Mouse (Mus musculus) c-Kit-positive CD71-positive TER-119-positive erythroid progenitor cells, embryonic 14.5 days (primary cell): ENCODE measurements around the gene Gp1bb.

ENCODE experiments used
- DNase-seq: peaks from one replicate; pipeline ENCODE4 v3.0.0-alpha.2; 2013; ENCODE audit warnings: low spot score

Gene Gp1bb

GRCm38 (mm10) chr16:18628206-18628947, 6.2 kb upstream of the Gp1bb start:
- no peak for DNase-seq

GRCm38 (mm10) chr16:18627163-18627562, 5.0 kb upstream of the Gp1bb start:
- no peak for DNase-seq

DNA sequence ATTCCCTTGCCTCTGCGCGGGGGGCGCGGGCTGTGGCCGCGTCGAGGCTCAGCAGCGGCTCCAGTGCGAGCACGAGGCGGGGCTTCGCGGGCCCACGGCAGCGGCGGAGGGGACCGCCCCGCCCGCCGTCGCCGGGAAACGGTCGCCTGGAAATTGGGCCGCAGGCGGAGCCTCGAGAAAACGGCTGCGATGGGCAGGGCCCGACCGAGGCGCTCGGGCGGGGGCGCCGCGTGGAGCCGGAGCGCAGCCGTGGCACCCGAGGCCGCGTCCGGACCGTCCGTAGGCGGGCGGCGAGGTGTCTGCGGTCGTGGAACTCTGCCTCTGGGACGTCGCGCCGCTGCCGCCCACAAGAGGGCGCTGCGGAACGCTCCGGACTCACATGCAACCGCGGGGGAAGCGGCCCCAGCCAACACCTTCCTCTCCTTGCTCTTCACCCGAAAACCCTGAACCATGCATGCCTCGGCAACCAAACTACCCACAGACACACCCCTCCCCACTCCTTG, 4.2 kb upstream of the Gp1bb start, which contains the start of gene Gm49601:
TSS of gene Gm49601 (minus strand) at position 52 of the 503 bp plus-strand sequence.
- peak; percentile 58 for DNase-seq

GRCm38 (mm10) chr16:18625791-18626311, 3.6 kb upstream of the Gp1bb start:
- DNase-seq = no peak

DNA sequence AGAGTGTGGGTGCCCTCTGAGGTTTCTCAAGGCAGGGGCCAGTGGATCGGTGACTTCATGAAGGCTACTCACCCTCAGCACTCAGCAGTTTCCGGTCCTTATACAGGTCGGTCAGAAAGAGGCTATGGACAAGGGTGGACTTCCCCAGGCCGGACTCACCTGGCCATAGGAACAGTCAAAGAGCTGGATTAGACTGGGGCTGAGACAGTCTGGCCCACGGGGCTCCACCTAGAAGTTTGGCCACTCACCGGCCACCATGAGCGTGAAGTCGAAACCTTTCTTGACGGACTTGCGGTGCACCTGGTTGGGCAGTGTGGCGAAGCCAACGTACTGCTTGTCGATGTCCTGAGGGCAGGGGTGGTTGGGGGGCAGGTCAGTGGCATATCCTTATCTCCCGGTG, 2.9 kb upstream of the Gp1bb start:
- no peak for DNase-seq

GRCm38 (mm10) chr16:18624641-18625040, 2.4 kb upstream of the Gp1bb start:
- no peak for DNase-seq

- no peak for DNase-seq
Measured at GRCm38 (mm10) chr16:18623751-18624540, 1.7 kb upstream of the Gp1bb start.

GRCm38 (mm10) chr16:18622916-18623750, 930 bp upstream of the Gp1bb start:
- DNase-seq = no peak

GRCm38 (mm10) chr16:18621362-18622001, 721 bp downstream of the Gp1bb start:
- no peak for DNase-seq

DNA sequence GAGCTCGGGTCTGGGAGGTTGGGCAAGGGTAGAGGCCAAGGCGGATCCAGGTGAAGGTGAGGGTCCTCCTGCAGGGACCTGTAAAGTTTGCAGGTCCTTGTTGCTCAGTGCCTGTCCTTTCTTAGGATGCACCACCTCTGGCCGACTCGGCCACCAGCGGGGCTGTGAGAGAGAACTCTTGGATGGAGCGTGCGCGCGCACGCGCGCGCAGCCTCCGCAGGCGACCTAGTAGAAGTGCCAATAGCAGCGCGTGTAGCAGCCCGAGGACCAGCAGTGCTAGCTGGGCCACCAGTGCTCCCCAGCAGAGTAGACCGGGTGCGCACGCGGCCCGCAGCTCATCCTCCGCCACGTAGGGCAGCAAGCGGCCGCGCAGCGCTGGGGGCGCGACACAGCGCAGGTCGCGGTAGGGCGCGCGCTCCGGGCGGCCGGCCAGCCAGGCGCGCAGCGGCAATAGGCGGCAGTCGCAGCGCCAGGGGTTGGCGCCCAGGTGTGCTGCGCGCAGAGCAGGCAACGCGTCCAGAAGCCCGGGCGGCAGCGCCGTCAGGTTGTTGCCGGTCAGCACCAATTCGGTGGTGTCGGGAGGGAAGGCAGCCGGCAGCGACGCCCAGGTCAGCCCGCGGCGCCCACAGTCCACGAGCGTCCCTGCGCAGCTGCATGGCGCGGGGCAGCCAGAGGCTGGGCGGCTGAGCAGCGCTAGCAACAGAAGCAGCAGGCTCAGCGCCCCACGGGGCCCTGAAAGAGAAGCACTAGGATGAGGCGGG, 1.4 kb downstream of the Gp1bb start:
- no peak for DNase-seq

GRCm38 (mm10) chr16:18620201-18620600, 2.0 kb downstream of the Gp1bb start:
- DNase-seq = no peak

GRCm38 (mm10) chr16:18619110-18619509, 3.1 kb downstream of the Gp1bb start:
- no peak for DNase-seq

DNA sequence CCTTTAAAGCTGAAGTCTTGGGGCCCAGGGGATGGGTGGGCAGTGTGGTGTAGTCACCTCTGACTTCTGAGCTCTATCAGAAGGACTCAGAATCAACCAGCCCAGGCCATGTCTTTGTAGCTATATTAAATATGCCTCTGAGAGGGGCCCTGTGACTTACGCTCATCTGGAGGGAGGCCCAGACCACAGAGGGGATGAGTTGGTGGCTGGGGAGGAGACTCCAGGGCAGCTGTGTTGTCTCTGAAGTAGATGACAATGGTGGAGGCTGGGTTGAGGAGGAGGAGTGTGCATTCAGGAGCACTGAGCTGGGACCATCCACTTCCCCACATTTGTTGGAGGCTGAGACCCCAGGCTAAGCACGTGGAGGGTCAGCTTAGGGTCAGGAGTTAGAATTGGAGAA, 3.9 kb downstream of the Gp1bb start:
- no peak for DNase-seq

GRCm38 (mm10) chr16:18617370-18618065, 4.7 kb downstream of the Gp1bb start:
- peak; percentile 72 for DNase-seq

GRCm38 (mm10) chr16:18613301-18613700, 8.9 kb downstream of the Gp1bb start:
- DNase-seq = no peak

- no peak for DNase-seq
Measured at GRCm38 (mm10) chr16:18611752-18612151, 10.5 kb downstream of the Gp1bb start.

GRCm38 (mm10) chr16:18609099-18609498, 13.1 kb downstream of the Gp1bb start:
- no peak for DNase-seq

- DNase-seq = no peak
Measured at GRCm38 (mm10) chr16:18608226-18608625, 14.0 kb downstream of the Gp1bb start.

DNA sequence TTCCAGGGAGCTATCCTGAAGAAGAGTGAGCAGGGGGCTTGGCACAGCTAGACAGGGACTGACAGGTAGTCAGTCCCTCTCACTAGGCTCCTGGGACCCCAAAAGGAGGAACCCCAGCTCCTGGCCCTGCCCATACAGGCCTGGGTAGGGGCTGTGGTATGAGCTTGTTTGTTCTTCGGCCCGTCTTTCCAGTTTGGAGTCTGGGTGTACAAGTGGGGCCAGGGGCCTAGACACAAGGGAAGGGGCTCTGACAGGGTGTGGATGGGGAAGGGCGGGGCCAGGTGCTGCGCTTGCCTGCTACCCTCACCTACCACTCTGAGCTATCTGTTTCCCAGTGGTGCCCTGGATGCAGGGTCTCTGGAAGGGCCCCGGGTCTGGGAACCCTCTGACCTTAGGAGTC, 16.5 kb downstream of the Gp1bb start:
- DNase-seq = no peak

GRCm38 (mm10) chr16:18604267-18604701, 17.9 kb downstream of the Gp1bb start:
- no peak for DNase-seq
